Mouse (Mus musculus): ENCODE data around the gene Ttc13. TPM values are rescaled to one million over a fixed set of nuclear protein-coding genes. Genes with fewer than 3 reads are reported as not detected.
A peak's percentile ranks its signal among the peaks of the same experiment; 100 is the strongest.

Gene Ttc13
- polyA plus RNA-seq, 1 experiment from 2014 or later: 39.6 TPM

DNA sequence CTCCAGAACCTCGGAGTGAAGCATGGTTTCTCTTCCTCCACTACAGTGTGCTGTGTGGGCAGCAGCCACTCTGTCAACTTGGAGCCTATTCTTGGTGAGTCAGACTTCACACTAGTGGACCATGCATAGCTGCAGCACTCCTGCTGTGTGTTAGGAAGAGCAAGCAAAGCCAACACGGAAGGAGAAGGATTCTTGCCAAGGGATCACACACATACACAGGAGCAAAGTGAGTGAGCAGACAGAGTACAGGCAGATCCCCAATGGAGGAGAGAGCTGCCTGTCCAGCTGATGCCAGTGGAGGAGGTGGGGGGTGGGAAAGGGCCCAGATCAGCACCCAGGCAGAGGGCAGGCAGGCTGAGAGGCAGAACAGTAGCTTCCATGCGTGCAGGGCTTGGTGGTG is 19.6 kb downstream of the Ttc13 start:
- peaks cover 64% of the 10 kb centered on the region for H3K36me3 ChIP-seq

DNA sequence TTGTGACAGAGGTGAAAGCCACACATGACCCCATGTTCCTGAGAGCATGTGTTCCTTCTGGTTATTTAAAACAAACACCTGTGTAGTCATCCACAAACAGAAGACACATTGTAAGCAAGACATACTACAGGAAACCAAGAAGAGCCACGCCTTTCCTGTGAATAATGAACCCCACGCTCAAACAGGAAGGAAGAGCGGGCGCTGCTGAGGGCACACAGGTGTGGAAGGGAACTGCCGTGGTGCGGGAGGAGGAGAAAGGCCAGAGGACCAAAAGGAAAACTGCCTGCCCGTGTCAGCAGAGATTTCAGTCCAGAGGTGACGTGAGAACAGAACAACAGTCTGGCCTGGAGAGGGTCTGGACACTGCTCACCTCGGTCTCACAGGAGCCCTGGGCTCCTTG is 20.8 kb downstream of the Ttc13 start:
- H3K27me3 ChIP-seq: no peaks in the 10 kb centered on the region
- no peak overlapping the region for H3K9ac ChIP-seq
- no peak overlapping the region for H3K4me3 ChIP-seq
- WGBS: 83% methylated on average over 9 of the region's 9 CpGs
- no peaks in the 10 kb centered on the region for H3K9me3 ChIP-seq
- H3K27ac ChIP-seq: no peak overlapping the region
- no peaks in the 10 kb centered on the region for H3K4me1 ChIP-seq
- H3K36me3 ChIP-seq: peaks cover 65% of the 10 kb centered on the region
- no peak overlapping the region for H3K4me2 ChIP-seq
- no peak for ATAC-seq (ENCODE audit: insufficient number of reproducible peaks, insufficient read depth, low FRiP score, low TSS enrichment, low read depth)

More for the DNA sequence above, 19.6 kb downstream of the Ttc13 start:
- Histone ChIP-seq H3K4me2 (no peak overlapping the region), H3K4me1 (no peaks in the 10 kb centered on the region), H3K9me3 (no peaks in the 10 kb centered on the region), H3K4me3 (no peak overlapping the region), H3K27me3 (no peaks in the 10 kb centered on the region), H3K9ac (no peak overlapping the region), H3K27ac (no peak overlapping the region)
- no peak for ATAC-seq (ENCODE audit: insufficient number of reproducible peaks, insufficient read depth, low FRiP score, low TSS enrichment, low read depth)
- 86% methylated on average over 3 of the region's 3 CpGs for WGBS

GRCm38 (mm10) chr8:124700271-124700670 is 21.5 kb downstream of the Ttc13 start:
- Histone ChIP-seq H3K9me3 (no peaks in the 10 kb centered on the region), H3K4me2 (no peak overlapping the region), H3K36me3 (peaks cover 64% of the 10 kb centered on the region), H3K9ac (no peak overlapping the region), H3K27me3 (no peaks in the 10 kb centered on the region), H3K4me3 (no peak overlapping the region), H3K27ac (no peak overlapping the region), H3K4me1 (no peaks in the 10 kb centered on the region)
- 87% methylated on average over 5 of the region's 5 CpGs for WGBS
- ATAC-seq (ENCODE audit: insufficient number of reproducible peaks, insufficient read depth, low FRiP score, low TSS enrichment, low read depth): no peak

- H3K36me3 ChIP-seq: peaks cover 67% of the 10 kb centered on the region
- no peaks in the 10 kb centered on the region for H3K4me1 ChIP-seq
- no peak overlapping the region for H3K9ac ChIP-seq
- WGBS: 91% methylated on average over 22 of the region's 22 CpGs
- no peak for ATAC-seq (ENCODE audit: insufficient number of reproducible peaks, insufficient read depth, low FRiP score, low TSS enrichment, low read depth)
- no peak overlapping the region for H3K27ac ChIP-seq
- H3K4me3 ChIP-seq: no peak overlapping the region
- H3K9me3 ChIP-seq: no peaks in the 10 kb centered on the region
- no peaks in the 10 kb centered on the region for H3K27me3 ChIP-seq
- no peak overlapping the region for H3K4me2 ChIP-seq
These were observed 26.2 kb downstream of the Ttc13 start for GRCm38 (mm10) chr8:124695424-124696100.

- Histone ChIP-seq H3K36me3 (peaks cover 47% of the 10 kb centered on the region), H3K4me2 (no peak overlapping the region)
These were observed 30.1 kb downstream of the Ttc13 start for GRCm38 (mm10) chr8:124691706-124692105.

GRCm38 (mm10) chr8:124688899-124689298 is 32.9 kb downstream of the Ttc13 start:
- Histone ChIP-seq H3K27me3 (no peaks in the 10 kb centered on the region), H3K4me1 (no peaks in the 10 kb centered on the region), H3K27ac (no peak overlapping the region), H3K4me2 (no peak overlapping the region), H3K36me3 (peaks cover 53% of the 10 kb centered on the region), H3K9me3 (no peaks in the 10 kb centered on the region), H3K4me3 (no peak overlapping the region), H3K9ac (no peak overlapping the region)
- ATAC-seq (ENCODE audit: insufficient number of reproducible peaks, insufficient read depth, low FRiP score, low TSS enrichment, low read depth): no peak
- 88% methylated on average over 13 of the region's 13 CpGs for WGBS

More at GRCm38 (mm10) chr8:124691706-124692105, 30.1 kb downstream of the Ttc13 start:
- no peak overlapping the region for H3K9ac ChIP-seq
- ATAC-seq (ENCODE audit: insufficient number of reproducible peaks, insufficient read depth, low FRiP score, low TSS enrichment, low read depth): no peak
- 89% methylated on average over 4 of the region's 4 CpGs for WGBS
- H3K9me3 ChIP-seq: no peaks in the 10 kb centered on the region
- no peak overlapping the region for H3K27ac ChIP-seq
- H3K4me1 ChIP-seq: no peaks in the 10 kb centered on the region
- H3K4me3 ChIP-seq: no peak overlapping the region
- no peaks in the 10 kb centered on the region for H3K27me3 ChIP-seq

DNA sequence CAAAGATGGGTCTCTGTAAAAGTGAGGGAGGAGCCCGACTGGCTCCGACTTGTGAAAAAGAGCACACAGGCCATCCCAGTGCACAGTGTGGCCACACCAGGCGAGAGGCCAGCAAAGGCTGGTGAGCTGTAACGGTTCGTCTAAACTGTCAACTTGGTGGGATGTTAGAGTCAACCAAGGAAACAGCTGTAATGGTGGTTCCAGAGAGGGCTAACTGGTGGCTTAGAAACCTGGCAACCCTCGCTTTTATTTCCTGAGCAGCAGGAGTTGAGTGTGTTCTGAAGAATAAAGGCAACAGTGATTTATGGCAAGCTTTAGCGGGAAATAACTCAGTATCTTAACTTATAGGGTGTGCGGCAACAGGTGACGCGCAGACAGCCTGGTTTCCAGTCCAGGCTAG is 39.6 kb downstream of the Ttc13 start:
- no peak overlapping the region for H3K4me3 ChIP-seq
- no peak overlapping the region for H3K9ac ChIP-seq
- H3K4me2 ChIP-seq: no peak overlapping the region
- no peaks in the 10 kb centered on the region for H3K9me3 ChIP-seq
- no peaks in the 10 kb centered on the region for H3K4me1 ChIP-seq
- H3K27me3 ChIP-seq: no peaks in the 10 kb centered on the region
- no peak overlapping the region for H3K27ac ChIP-seq
- H3K36me3 ChIP-seq: peaks cover 74% of the 10 kb centered on the region
- WGBS: 91% methylated on average over 10 of the region's 10 CpGs
- no peak for ATAC-seq (ENCODE audit: insufficient number of reproducible peaks, insufficient read depth, low FRiP score, low TSS enrichment, low read depth)

DNA sequence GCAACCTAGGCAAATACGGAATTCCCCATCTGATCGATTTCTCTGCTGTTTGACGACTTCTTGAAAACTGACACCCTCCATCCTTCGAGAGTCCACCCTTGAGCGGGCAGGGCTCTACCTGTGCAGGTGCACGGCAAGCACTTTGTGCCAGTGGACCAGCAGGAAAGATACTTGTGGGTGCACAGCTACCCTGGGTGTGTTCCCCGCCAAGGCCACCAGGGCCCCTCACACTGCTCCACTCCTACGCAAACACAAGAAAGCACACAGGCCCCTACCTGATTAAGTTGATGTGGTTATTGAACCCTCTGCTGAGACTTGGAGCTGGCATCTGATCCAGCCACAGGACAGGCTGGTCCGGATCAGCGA is 40.0 kb downstream of the Ttc13 start:
- 69% methylated on average over 10 of the region's 10 CpGs for WGBS
- no peak for ATAC-seq (ENCODE audit: insufficient number of reproducible peaks, insufficient read depth, low FRiP score, low TSS enrichment, low read depth)
- H3K36me3 ChIP-seq: peaks cover 74% of the 10 kb centered on the region
- H3K27ac ChIP-seq: no peak overlapping the region
- H3K4me3 ChIP-seq: no peak overlapping the region
- no peak overlapping the region for H3K9ac ChIP-seq
- H3K9me3 ChIP-seq: no peaks in the 10 kb centered on the region
- no peak overlapping the region for H3K4me2 ChIP-seq
- no peaks in the 10 kb centered on the region for H3K4me1 ChIP-seq
- no peaks in the 10 kb centered on the region for H3K27me3 ChIP-seq

DNA sequence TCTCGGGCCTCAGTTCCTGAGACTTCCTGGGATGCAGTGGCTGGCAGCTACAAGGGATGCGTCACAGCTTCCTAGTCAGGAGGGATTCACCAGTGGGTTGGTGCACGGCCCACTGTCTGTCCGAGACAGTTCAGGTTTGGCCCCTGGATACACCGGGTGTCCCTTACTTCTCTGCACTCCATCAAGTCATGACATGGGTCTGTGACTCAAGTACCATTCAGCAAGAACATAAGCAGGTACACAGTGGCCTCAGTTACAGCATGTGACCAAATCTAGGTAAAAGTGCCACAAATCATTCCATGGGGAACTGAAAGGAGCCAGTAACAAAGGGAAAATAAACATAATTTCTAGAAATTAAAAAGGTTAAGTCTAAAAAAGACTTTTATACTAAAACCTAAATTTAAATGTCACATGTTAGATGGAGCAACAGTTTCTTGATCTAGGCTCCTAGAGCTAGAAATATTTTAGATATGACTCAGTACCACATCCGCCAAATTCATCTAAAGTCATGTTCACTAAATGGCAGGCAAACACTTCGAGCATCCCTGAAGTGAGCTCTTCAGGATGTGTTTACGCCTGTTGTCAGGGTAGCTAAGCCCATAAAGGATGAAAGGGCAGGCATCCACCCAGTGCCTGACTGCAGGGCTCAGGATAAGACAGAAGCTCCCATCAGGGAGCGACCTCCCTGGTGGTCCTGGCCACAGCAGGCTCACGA is 40.5 kb downstream of the Ttc13 start:
- H3K4me3 ChIP-seq: no peak overlapping the region
- H3K9ac ChIP-seq: no peak overlapping the region
- H3K27me3 ChIP-seq: no peaks in the 10 kb centered on the region
- H3K4me1 ChIP-seq: no peaks in the 10 kb centered on the region
- no peaks in the 10 kb centered on the region for H3K9me3 ChIP-seq
- peaks cover 76% of the 10 kb centered on the region for H3K36me3 ChIP-seq
- H3K27ac ChIP-seq: no peak overlapping the region
- ATAC-seq (ENCODE audit: insufficient number of reproducible peaks, insufficient read depth, low FRiP score, low TSS enrichment, low read depth): no peak
- WGBS: 85% methylated on average over 10 of the region's 10 CpGs
- H3K4me2 ChIP-seq: no peak overlapping the region

DNA sequence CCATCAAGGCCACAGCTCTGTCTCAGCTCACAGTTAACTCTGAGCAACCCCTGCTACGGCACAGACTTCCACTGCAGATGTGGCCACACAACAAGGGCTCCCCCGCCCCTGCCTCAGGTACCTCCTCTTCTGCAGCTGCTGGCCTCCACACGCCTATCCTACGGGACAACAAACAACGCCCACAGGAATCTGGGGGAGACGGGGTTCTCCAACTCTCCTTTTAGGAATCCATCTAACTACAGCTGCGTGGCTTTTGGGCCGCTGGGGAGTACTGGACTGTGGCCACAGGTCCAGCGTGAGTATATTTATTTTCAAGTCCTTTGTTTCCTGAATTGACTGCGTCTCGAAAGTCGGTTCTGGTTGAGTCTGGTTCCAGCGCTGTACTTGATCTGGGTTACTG is 43.5 kb downstream of the Ttc13 start:
- no peak overlapping the region for H3K4me3 ChIP-seq
- H3K4me1 ChIP-seq: no peaks in the 10 kb centered on the region
- no peak overlapping the region for H3K9ac ChIP-seq
- H3K27ac ChIP-seq: no peak overlapping the region
- H3K27me3 ChIP-seq: no peaks in the 10 kb centered on the region
- no peak for ATAC-seq (ENCODE audit: insufficient number of reproducible peaks, insufficient read depth, low FRiP score, low TSS enrichment, low read depth)
- 93% methylated on average over 13 of the region's 13 CpGs for WGBS
- no peaks in the 10 kb centered on the region for H3K9me3 ChIP-seq
- peaks cover 78% of the 10 kb centered on the region for H3K36me3 ChIP-seq
- H3K4me2 ChIP-seq: no peak overlapping the region

- peaks cover 79% of the 10 kb centered on the region for H3K36me3 ChIP-seq
- H3K9ac ChIP-seq: peak overlapping the region; percentile 62
- peak; percentile 72; the same call in 1 of the 2 replicates for ATAC-seq (ENCODE audit: insufficient number of reproducible peaks, insufficient read depth, low FRiP score, low TSS enrichment, low read depth)
These were observed 44.3 kb downstream of the Ttc13 start for GRCm38 (mm10) chr8:124677486-124677885.

DNA sequence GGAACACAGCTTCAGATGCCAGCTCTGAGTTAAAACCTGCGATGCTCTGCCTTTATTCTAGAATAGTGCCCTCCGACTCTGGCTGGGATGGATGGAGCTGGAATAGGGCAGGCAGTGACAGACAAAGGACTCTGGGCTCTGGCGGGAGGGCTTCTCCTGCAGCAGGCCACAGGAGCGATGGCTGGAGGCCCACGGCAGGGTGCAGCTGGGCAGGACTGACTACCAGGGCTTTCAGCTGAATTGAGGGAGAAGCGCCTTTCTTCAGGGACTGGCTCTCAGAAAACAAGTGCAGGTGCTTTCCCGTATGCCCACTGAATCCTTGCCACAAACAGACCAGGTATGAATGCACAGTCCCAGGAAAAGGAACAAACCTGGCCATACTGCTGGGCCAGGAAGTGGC is 44.7 kb downstream of the Ttc13 start:
- Histone ChIP-seq H3K4me1 (peaks cover 11% of the 10 kb centered on the region), H3K4me2 (no peak overlapping the region), H3K4me3 (no peak overlapping the region), H3K36me3 (peaks cover 76% of the 10 kb centered on the region), H3K27ac (peak overlapping the region; percentile 71), H3K27me3 (no peaks in the 10 kb centered on the region), H3K9me3 (no peaks in the 10 kb centered on the region), H3K9ac (peak overlapping the region; percentile 62)
- ATAC-seq (ENCODE audit: insufficient number of reproducible peaks, insufficient read depth, low FRiP score, low TSS enrichment, low read depth): no peak
- WGBS: 86% methylated on average over 7 of the region's 7 CpGs

More at GRCm38 (mm10) chr8:124677486-124677885, 44.3 kb downstream of the Ttc13 start:
- Histone ChIP-seq H3K27ac (peak overlapping the region; percentile 71), H3K4me2 (no peak overlapping the region), H3K4me3 (no peak overlapping the region), H3K27me3 (no peaks in the 10 kb centered on the region), H3K9me3 (no peaks in the 10 kb centered on the region), H3K4me1 (peaks cover 7% of the 10 kb centered on the region)
- WGBS: 47% methylated on average over 12 of the region's 12 CpGs
